Mouse (Mus musculus) kidney, embryonic 14.5 days (tissue): ENCODE data around the gene Ttyh1. TPM values are rescaled to one million over a fixed set of nuclear protein-coding genes. Genes with fewer than 3 reads are reported as not detected.
"Not testable (repeated sequence)": the region's sequence is repeated elsewhere in the genome, so short reads cannot be mapped to it uniquely, and the experiment has no call there.

Experiments used
- ATAC-seq: fragments of 200-750 bp; cut with Nextera tagmentation; 2 replicates; pipeline ENCODE4 v1.8.0; 2017; ENCODE audit warnings: moderate number of reproducible peaks, mild to moderate bottlenecking, moderate TSS enrichment, moderate library complexity; ENCODE audit not compliant: low FRiP score, low TSS enrichment
- H3K27ac ChIP-seq: fragments of 300-500 bp; sonication (generic); 2 replicates; pipeline ENCODE4 v1.5.1; 2014; ENCODE audit warnings: low read depth, mild to moderate bottlenecking, low read length, moderate library complexity, mixed read lengths
- H3K27me3 ChIP-seq: fragments of 300-500 bp; sonication (generic); 2 replicates; pipeline ENCODE4 v1.6.1; 2014; ENCODE audit warnings: mild to moderate bottlenecking, low read length; ENCODE audit not compliant: control insufficient read depth, insufficient read depth
- H3K36me3 ChIP-seq: fragments of 300-500 bp; sonication (generic); 2 replicates; pipeline ENCODE4 v1.6.1; 2014; ENCODE audit warnings: low read length, mixed read lengths; ENCODE audit not compliant: control insufficient read depth, insufficient read depth
- H3K4me1 ChIP-seq: fragments of 300-500 bp; sonication (generic); 2 replicates; pipeline ENCODE4 v1.6.1; 2014; ENCODE audit warnings: low read length, mixed read lengths; ENCODE audit not compliant: control insufficient read depth, insufficient read depth
- H3K4me2 ChIP-seq: fragments of 300-500 bp; sonication (generic); replicated peaks from 2 replicates; pipeline ENCODE4 v1.6.1; 2014; ENCODE audit warnings: low read depth, mild to moderate bottlenecking, low read length
- H3K4me3 ChIP-seq: fragments of 300-500 bp; sonication (generic); 2 replicates; pipeline ENCODE4 v1.5.1; 2014; ENCODE audit warnings: mild to moderate bottlenecking, low read length
- H3K9ac ChIP-seq: fragments of 300-500 bp; sonication (generic); 2 replicates; pipeline ENCODE4 v1.6.1; 2014; ENCODE audit warnings: low read depth, mild to moderate bottlenecking, low read length, moderate library complexity
- H3K9me3 ChIP-seq: fragments of 300-500 bp; sonication (generic); 2 replicates; pipeline ENCODE4 v1.6.1; 2016; ENCODE audit warnings: low read length; ENCODE audit not compliant: control insufficient read depth
- WGBS: fragments of 180-500 bp; shearing (Covaris S2); extraction: QIAGEN DNeasy Blood & Tissue Kit; methylation state at CpG from one replicate; pipeline ENCODE4 v1.1.7; 2014; 5-methylcytosine and 5-hydroxymethylcytosine counted together
- polyA plus RNA-seq: library from polyadenylated mRNA; unstranded; fragments of >200 nt; fragmentation: Nextera tagmentation; extraction: Ambion mirVana; gene quantifications from 2 replicates; pipeline ENCODE4 v1.2.1, GENCODE M21; 2014

Ttyh1 gene
- polyA plus RNA-seq, 1 experiment from 2014 or later = 1.5 TPM

DNA sequence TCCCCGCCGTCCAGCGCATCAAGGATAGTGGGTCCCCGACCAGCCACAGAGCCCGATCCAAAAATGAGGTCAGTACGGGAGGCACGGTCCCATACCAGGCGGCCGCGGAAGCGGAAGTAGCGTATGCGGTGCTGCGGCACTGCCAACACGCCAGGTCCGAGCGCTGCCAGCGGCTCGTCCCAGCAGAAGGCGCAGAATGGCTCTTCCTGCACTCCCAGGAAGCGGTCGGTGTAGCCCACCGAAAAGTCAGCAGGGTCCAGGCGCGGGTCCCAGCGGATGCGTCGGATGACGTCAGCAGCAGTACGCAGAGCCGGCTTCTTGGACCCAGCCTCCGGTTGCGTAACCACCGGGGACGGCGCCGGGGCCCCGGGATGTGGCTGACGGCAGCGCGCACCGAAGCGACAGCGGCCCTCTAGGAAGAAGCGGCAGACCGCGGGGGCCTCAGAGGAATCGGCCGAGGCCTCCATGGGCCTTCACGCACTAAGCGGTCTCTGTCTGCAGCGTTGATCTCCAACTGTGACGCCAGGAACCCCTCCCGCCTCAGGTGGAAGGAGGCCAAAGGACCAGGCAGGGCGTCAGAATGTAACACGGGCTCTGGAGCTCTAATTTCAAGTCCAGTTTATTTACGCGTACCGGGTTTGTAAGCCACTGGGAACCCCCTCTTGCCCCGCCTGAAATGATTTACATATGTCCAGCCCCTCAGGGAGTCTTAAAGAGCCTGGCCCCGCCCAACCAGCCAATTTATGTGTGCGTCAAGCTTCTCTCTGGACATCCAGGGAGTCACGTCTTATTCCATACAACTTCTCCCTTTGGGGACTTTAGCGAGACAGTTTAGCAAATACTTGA, 30.2 kb downstream of the Ttyh1 start:
- H3K4me3 ChIP-seq = peak overlapping the region; percentile 70
- peak; percentile 71 for ATAC-seq

DNA sequence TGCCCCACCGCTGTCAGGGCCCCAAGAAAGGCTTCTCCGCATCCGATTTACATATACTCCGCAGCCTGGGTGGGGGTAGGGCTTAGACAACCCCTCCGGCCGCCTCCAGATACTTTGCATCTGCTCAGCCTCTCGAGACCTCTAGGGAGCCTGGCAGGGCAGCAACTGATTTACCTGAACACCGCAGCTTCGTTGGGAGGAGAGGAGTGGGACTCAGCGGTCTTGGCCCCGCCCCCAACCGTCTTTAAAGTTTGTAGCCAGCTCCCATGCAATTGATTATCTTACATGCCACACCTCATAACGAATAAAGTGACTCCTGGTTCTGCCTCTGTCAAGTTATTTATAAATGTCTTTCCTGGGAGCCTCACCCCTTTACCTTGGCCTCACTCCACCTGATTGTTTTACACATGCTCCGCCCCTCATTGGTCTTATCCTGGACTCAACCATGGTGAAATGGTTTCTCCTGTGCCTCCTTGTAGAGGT, 30.9 kb downstream of the Ttyh1 start, which contains the start of gene Leng9:
Leng9 (minus strand) TSS at position 316 of the 483 bp plus-strand sequence.
- 2% methylated on average over 14 of the region's 14 CpGs for WGBS
- ATAC-seq = no peak; the same call in 1 of the 2 replicates

More for the DNA sequence above, 30.2 kb downstream of the Ttyh1 start:
- peaks cover 13% of the 10 kb centered on the region for H3K27me3 ChIP-seq
- WGBS = under 1% methylated on average over 64 of the region's 64 CpGs
- H3K9me3 ChIP-seq = no peaks in the 10 kb centered on the region
- H3K9ac ChIP-seq = peak overlapping the region; percentile 63
- peak overlapping the region; percentile 75 for H3K27ac ChIP-seq
- peaks cover 36% of the 10 kb centered on the region for H3K36me3 ChIP-seq
- peaks cover 13% of the 10 kb centered on the region for H3K4me1 ChIP-seq
- H3K4me2 ChIP-seq = peak overlapping the region; percentile 91

DNA sequence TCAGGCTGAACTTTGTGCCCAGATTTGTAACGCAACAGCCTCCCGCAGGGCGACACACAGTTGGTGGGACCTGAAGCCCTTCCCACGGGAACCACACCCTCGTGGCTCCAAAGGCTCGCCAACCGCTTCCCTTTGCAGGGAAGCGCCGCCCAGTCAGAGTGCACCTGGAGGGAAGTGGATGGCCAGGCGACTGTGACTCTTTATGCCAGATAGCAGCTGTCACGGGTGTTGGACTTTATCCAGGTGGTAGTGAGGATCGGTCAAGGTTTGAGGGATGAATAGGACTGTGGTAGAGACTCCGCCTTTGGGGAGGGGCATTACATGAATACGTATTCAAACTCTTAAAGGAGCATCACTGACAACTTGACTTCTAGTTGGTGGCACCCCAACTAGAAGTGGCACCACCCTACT, 31.6 kb downstream of the Ttyh1 start:
- Histone ChIP-seq H3K4me1 (peaks cover 13% of the 10 kb centered on the region), H3K9me3 (no peaks in the 10 kb centered on the region), H3K36me3 (peaks cover 22% of the 10 kb centered on the region), H3K4me2 (peak overlapping the region; percentile 91), H3K27ac (no peak overlapping the region), H3K9ac (no peak overlapping the region), H3K27me3 (peaks cover 13% of the 10 kb centered on the region), H3K4me3 (peak overlapping the region; percentile 70; the same call in 1 of the 2 replicates)
- WGBS = 6% methylated on average over 14 of the region's 14 CpGs
- ATAC-seq = no peak

More for the DNA sequence above, 30.9 kb downstream of the Ttyh1 start, which contains the start of gene Leng9:
- Histone ChIP-seq H3K27me3 (peaks cover 13% of the 10 kb centered on the region), H3K27ac (peak within 1 kb of the TSS; percentile 75), H3K4me1 (peaks cover 13% of the 10 kb centered on the region), H3K9ac (peak within 1 kb of the TSS; percentile 63), H3K36me3 (peaks cover 29% of the 10 kb centered on the region), H3K4me2 (peak within 1 kb of the TSS; percentile 91), H3K9me3 (no peaks in the 10 kb centered on the region), H3K4me3 (peak within 1 kb of the TSS; percentile 70)

DNA sequence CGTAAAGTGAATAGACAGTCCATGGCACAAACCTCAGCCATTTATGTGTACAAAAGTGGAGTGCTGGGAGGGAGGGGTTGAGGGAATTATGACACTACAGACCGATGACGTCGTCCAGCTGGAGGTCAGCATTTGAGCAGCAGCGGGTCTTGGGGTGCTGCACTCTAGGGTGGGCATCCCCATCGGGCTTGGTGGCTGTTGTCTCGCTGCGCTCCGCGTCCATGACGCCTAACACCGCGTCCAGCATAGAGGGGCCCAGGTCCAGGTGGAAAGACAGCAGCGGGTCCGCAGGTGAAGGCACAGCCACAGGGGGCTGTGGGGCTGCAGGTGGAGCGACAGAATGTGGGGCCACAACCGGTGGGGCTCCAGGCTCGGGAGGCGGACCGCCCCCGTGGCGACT, 32.0 kb downstream of the Ttyh1 start:
- Histone ChIP-seq H3K9ac (no peak overlapping the region), H3K36me3 (peaks cover 17% of the 10 kb centered on the region), H3K9me3 (no peaks in the 10 kb centered on the region), H3K4me2 (peak overlapping the region; percentile 26), H3K27ac (no peak overlapping the region), H3K4me1 (peaks cover 13% of the 10 kb centered on the region), H3K27me3 (peaks cover 13% of the 10 kb centered on the region), H3K4me3 (peak overlapping the region; percentile 14; the same call in 1 of the 2 replicates)
- 16% methylated on average over 22 of the region's 22 CpGs for WGBS
- ATAC-seq = no peak

DNA sequence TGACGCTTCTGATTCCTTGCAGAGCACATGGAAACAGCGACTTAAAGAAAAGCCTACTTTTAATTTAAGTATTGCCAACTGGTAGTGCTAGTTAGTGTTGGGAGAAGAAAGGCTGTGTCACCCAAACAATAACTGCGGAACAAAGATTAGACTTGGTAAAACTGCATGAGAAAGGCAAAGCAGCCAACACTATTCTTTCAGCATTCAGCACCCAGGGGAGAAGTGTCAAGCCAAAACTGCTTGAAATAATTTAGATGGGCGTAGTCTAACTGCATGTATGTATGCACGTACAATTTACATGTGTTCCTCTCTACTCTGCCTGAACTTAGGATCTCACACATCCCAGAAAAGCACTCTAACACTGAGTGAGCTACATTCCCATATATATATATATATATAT, 35.1 kb downstream of the Ttyh1 start:
- Histone ChIP-seq H3K36me3 (no peaks in the 10 kb centered on the region), H3K4me3 (no peak overlapping the region), H3K27ac (no peak overlapping the region), H3K4me1 (no peaks in the 10 kb centered on the region), H3K4me2 (no peak overlapping the region), H3K9me3 (no peaks in the 10 kb centered on the region), H3K9ac (no peak overlapping the region), H3K27me3 (peaks cover 13% of the 10 kb centered on the region)
- no peak for ATAC-seq
- WGBS = 87% methylated on average over 5 of the region's 5 CpGs

DNA sequence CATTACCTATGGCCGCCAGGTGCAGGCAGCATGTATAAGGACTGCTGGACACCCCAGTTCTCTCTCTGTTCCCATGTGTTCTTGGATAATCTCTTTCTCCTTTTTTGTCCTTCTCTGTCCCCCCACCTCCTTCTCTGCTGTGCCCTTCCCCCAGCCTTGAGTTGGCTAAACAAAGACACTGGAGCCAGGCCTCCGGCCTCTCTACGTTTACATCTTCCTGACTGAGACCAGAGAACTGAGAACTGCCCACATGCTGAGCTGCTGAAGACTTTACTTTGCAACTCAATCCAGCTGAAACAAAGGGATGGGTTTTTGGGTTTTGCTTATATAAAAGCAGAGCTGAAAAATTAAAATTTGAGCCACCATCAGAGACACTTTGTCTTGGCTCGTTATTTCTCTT, 35.8 kb downstream of the Ttyh1 start:
- 54% methylated on average over 4 of the region's 4 CpGs for WGBS
- no peaks in the 10 kb centered on the region for H3K36me3 ChIP-seq
- no peak overlapping the region for H3K4me3 ChIP-seq
- peaks cover 13% of the 10 kb centered on the region for H3K27me3 ChIP-seq
- no peak overlapping the region for H3K27ac ChIP-seq
- H3K9ac ChIP-seq = no peak overlapping the region
- H3K9me3 ChIP-seq = no peaks in the 10 kb centered on the region
- no peak for ATAC-seq
- H3K4me2 ChIP-seq = no peak overlapping the region
- no peaks in the 10 kb centered on the region for H3K4me1 ChIP-seq

DNA sequence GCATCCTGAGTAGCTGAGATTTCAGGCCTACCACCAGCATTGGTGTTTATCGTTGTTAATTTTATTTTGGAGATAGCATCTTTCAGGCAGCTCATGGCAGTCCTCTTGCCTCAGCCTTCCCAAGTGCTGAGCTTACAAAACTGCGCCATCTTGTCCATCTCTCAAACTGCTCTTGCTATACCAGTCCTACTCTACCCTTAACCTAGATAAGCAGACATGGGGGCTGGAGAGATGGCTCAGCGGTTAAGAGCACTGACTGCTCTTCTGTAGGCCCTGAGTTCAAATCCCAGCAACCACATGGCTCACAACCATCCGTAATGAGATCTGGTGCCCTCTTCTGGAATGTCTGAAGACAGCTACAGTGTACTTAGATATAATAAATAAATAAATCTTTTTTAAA, 42.4 kb downstream of the Ttyh1 start:
- not testable (repeated sequence) for ATAC-seq, H3K9me3 ChIP-seq, H3K27ac ChIP-seq, H3K4me3 ChIP-seq, H3K9ac ChIP-seq, H3K4me1 ChIP-seq, H3K27me3 ChIP-seq, H3K4me2 ChIP-seq, H3K36me3 ChIP-seq
- 97% methylated on average over 4 of the region's 4 CpGs for WGBS

DNA sequence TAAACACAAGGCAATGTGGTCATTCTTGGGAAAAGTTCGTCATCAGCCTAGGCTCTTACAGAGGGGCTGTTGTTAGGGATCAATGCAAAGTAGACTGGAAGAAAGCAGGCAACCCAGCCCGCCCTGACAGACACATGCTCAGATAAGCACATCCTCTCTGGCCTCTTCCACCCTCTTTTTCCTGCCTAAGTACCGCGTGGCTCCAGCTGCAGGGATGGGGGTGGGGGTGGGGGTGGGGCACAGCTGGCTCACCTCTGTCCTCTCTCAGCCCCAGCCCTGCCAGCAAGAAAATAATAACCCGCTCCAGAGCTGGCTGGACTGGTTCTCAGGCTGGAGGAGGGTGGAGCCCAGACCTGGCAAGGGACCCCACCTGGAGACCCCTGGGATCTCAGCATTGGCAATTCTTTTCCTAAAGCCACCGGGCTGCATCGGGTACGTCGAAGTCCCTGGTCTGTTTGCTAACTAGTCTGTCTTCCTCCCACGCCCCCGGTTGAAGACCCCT, 44.4 kb downstream of the Ttyh1 start:
- Histone ChIP-seq H3K4me2 (peak overlapping the region; percentile 67), H3K27me3 (no peaks in the 10 kb centered on the region), H3K9ac (peak overlapping the region; percentile 58), H3K9me3 (no peaks in the 10 kb centered on the region), H3K4me1 (peaks cover 3% of the 10 kb centered on the region), H3K36me3 (no peaks in the 10 kb centered on the region), H3K4me3 (peak overlapping the region; percentile 53), H3K27ac (peak overlapping the region; percentile 68; the same call in 1 of the 2 replicates)
- WGBS = 0% methylated on average over 11 of the region's 11 CpGs
- peak; percentile 64 for ATAC-seq
